Mouse (Mus musculus): Measurements from ENCODE around the gene Col2a1.

- no peak for TF ChIP-seq CTCF (IDR thresholded peaks at IDR 0.05; ENCODE audit: control insufficient read depth, insufficient read depth, low read length)
- TF ChIP-seq POLR2A (IDR thresholded peaks at IDR 0.05; ENCODE audit: borderline replicate concordance, control insufficient read depth, low read depth, low read length) = no peak
These were observed 39.9 kb upstream of the Col2a1 start for GRCm38 (mm10) chr15:98044387-98044786.

All from bone marrow, adult 2 months (tissue).